Mouse (Mus musculus) cerebellum, postnatal 14 days (tissue): Measurements from ENCODE around the gene Nbr1.
A peak's percentile ranks its signal among the peaks of the same experiment; 100 is the strongest.

Experiments
- DNase-seq, 2 experiments: peaks; one replicate each; pipeline ENCODE4 v3.0.0; 2021; ENCODE audit warnings: mixed read lengths in 2 of 2

The Nbr1 gene

DNA sequence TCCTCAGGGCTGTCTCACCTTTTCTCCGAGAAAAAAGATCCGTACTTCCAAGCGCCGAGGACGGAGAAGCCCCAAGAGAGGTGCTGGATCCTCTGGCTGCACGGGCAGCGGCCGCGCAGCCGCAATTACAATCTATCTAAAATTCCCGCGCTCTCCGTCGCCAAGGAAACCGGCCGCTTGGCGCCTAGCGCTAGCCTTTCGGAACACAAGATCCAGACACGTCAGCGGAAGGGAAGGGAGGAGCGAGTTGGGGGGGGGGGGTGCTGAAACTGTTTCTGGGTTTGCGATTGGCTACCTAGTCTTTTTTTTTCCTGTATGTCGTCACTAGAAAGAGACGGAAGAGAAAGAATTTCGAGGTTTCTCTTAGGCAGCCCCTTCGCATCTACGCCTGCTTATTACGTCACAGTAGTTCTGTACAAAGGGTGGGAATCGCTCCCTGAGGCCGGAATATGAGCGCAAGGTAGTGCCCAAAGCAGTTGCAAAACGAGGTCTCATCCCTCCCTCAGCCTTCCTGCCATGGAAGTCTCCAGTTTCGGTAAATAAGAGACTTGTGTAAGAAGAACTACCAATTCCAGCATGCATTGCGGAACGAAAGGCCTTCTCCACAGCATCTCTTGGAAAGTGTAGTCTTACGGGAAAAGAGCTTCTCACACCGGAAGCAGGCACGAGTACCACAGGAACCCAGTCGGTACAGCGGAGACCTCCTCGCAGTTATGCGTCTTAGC lies at the start of gene Nbr1, which contains the start of gene Brca1:
Gene Nbr1 (plus strand): TSS at position 399 of the 725 bp plus-strand sequence.
Gene Brca1 (minus strand): TSS at position 205 of the 725 bp plus-strand sequence.
- DNase-seq: peak; percentile 94 to 95

DNA sequence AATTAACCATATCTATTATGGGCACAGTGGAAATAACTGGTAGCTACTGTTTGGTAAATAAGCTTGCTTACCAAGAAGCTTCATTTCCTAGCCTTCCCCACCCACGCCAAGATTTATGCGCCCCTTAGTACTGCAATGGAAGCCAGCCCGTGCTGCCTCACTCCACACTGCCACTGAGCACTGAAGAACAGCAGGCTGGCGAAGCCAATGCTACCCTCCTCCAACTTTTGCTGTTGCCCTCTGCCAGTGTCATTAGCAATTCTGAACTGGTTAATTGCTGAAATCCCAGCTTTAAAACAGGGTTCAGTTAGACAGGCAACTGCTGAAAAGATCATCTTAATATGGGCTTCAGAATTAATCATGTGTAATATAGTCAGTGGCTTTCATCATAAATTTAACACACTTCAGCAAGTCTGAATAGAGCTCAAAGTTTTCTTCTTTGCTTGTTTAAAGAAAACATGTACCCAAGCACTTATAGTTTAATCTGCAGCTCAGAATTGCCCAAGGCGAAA lies 45.6 kb upstream of the Nbr1 start:
- DNase-seq: no peak

DNA sequence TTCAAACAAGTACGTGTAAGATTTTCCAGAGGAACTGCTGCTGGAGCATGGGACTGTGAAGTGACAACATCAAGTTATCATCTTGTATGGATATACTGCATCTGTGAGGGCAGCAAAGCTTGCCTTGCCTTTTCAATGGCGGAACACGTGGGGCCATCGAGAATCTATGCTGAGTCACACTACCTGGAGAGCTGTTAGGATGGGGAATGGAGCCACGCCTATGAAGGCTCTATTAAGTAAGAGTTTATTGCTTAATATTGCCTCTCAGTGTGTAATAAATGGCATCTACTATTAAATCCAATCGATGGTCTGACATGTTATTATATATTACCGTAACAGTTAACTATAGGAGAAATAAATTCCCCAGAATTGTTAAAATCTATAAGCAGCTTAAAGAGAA lies 44.9 kb upstream of the Nbr1 start:
- DNase-seq: no peak

DNA sequence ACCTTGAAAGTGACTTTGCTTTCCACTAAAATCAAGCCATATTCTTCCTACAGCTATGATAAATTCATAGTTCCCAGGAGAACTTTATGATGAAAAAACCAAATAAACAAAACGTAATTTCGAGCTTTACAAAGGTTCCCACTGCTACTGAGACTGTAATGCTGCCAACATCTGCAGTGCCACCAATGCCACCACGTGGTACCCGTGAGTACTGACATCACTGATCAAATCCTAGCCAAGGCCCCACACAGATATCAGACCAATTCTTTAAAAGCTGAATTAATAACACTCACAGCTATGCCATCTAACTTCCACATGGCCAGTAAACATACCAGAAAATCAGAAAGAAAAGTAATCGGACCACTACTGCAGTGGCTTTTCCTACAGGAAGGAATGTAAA lies 33.0 kb upstream of the Nbr1 start:
- peak; percentile 20 to 29 for DNase-seq

DNA sequence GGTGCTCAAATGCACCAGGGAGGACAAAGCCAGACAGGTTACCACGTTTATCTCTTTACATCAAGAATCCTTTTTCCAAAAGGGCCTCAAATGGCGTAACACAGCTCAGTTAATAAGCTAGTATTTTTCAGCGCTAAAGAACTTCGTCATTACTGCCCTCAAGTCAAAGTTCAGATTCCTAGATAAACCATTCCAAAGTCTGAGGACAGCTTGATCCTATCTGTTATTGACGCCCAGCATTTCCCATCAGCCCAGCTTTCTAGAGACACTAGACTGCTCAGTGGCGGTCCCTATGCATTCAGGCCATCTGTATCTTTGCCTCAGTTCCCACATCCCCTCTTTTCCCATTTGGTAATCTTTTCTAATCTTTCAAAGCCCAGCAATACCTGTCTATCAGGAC lies 32.6 kb upstream of the Nbr1 start:
- DNase-seq: no peak

DNA sequence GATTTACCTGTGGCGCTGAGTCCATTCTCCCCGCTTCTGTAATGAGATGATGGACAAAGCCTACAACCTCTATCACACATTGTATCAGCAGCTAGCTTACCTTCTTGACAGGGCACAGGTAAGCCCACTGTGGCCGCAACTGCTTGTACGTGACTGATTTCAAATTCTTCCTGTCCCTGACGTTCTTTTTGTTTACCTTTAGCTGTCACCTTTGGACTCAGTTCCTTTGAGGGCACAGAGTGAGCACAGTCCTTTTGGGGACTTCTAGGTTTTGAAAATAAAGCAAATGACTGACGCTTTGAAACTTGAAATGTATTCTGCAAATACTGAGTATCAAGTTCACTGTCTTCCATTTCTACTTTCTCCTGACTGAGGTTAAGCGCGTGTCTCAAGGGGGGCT lies 27.5 kb upstream of the Nbr1 start:
- no peak for DNase-seq

DNA sequence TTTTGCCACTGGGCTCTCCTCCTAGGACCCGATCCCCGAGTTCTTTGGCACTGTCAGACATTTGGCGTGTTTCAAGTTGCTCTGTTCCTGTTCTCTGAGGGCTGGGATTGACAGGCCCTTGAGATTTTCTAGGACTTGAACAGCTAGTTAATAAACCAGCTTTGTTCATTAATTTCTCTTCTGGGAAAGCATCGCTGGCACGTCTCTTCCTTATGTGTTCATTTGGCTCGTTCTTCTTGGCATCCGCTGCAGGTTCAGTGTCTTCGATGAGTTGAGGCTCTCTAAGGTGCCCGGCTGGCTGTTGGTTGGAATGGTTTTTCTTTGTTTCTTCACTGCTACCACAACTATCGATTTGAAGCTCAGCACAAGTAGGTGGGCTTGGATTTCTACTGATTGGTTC lies 26.9 kb upstream of the Nbr1 start:
- peak; percentile 60 to 62 for DNase-seq

DNA sequence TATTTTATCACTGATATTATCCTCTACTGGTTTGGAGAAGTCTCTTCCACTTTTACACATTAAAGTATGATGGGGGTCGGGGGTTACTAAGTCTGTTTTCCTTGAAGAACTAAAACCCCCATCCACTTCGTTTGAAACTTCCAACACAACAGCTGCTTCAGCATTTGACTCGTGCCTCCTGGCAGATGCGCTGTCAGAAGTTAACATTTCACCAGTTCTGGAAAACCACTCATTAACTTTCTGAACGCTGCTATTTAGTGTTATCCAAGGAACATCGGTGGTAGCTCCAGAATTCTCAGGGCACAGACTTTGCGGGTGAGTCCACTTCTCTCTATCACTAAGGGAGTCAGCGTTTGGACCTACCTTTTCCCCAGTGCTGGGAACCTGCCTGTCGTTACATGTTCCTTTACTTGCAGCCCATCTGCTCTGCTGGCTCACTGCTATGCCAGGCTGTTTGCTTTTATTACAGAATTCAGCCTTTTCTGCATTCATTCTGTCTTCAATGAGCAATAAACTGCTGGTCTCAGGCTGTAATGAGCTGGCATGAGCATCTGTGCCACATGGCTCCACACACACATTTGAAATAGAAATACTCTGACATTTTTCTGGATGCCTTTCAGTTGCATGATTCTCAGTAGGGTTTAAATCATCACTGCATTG lies 25.9 kb upstream of the Nbr1 start:
- DNase-seq: peak; percentile 65 to 66

DNA sequence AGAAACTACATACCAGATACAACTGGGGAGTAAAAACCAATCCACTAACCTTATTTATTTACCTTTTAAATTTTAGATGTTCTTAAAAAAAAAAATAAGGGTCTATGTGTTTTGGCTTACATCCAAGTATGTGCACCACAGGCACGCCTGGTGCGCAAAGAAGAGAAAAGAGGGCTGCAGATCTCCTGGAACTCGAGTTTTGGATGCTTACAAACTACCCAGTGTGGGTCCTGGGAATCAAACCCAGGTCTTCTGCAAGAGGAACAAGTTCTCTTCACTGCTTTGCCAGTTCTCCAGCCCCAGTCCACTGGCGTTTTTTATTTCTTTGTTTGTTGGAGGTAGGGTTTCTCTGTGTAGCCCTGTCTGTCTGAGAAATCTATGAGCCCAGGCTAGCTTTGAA lies 25.3 kb upstream of the Nbr1 start:
- DNase-seq: peak; percentile 15 to 29

DNA sequence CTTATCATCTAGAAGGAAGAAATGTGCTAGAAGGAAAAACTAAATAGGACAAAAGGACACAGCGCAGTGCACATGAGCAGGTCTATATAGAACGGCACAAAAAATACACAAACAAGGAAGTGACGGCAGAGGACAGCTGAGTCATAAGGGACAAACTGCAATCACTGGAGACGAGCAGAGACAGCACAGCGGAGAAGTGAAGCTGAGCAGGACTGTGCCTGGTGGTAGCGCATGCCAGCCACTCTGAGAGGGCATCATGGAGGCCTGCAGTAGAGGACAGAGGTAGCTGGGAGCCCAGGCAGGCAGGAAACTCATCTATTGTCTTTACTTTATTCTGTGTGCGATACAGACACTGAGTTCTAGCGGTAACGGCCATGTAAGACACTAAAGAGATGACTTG lies 8.4 kb upstream of the Nbr1 start:
- DNase-seq: no peak

DNA sequence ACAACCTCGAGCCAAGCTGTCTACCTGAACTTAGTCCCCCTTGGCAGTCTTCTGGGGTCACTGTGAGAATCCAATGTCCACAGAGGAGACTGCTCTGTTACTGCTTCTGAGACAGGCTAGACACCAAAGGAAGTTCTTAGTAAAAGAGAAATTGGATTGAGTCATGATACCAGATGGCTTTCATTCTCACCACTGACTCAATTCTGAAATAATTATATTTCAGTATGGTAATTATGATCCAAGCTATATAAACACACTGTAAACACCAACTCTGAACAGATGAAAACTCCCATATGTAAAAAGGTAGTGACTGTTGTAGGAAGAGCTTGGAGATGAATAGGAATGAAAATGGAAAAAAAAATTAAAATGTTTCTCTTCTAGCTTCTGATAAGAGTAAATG lies 7.8 kb upstream of the Nbr1 start:
- DNase-seq: no peak

DNA sequence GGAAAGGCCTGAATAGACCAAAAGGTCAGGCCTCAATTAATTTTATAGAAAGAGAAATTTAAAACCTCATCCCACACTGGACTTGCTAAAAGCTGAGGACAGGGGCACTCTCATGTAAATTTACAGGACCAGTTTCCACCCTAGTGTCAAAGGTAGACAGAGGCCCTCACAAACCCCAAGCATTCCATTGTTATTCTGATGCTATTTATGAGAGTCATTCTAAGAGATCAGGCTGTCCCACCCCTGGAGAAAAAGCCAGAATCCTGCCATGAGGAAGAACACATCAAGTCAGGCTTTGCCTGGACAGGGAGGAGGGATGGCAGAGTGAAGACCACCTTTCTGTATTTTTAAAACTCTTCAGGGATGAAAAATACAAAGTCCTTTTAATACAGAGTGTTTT lies 3.4 kb upstream of the Nbr1 start:
- DNase-seq: no peak

DNA sequence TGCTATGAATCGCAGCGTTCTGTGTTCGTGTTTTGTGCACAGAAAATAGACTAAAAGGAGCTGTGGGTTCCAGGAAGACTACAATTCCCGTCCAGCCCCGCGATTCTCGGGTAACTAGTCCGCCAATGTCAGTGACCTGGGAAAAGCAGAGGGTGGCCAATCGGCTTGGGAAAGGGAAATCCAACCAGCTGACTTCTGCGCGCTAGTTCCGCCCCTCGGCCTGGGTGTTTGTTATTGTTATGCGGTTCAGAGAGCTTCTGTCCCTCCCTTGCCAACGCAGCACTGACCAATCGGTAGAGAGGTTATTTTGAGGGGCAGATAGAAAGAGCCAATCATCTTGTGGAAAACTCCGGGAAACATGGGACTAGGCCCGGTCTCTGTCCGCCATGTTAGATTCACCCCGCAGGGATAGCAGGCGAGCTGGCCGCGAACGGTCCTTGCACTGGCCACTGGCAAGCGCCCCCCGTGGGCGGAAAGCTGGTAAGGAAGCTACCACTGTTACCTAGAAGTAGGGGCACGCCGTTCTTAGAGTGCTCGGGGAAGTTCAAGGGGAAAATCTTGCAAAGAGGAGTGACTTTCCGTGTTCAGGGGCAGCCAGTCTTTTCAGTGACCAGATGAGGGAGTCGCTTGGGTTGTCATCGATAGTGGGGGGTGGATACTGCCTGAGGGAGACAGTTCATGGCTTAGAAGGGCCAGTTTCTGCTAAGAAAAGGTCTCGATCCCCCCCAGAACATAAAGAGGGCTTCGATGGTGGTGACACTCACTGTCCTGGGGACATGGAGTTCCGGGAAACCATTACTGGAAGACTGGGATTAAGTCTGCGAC lies 739 bp downstream of the Nbr1 start:
- DNase-seq: peak; percentile 95 to 97

DNA sequence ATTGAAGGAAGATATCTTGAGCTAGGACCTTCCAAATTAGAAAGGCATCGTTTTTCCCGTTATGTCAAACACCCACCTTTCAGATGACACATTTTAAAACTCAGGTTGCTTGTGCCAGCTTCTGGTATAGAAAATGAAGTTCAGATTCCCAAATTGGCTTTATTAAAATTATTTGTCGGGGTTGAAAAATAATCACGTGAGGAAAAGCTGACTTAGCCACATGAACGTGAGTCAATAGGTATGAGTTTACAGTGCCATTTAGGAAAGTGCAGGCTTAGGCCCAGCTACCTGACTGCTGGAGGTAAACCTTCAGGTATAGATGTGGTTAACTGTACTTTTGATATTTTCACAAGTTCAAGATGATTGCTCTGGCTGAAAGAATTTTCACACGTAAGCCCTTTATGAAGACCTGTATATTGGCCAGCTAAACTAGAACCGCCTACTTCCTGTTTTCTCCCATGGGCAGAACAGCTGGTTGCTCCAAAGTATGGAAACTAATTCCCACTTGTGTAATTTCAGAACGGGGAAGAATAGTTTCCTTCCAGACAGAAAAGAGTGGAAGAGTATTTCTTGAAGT lies 1.5 kb downstream of the Nbr1 start:
- peak in 1 of 2 experiments; percentile 16 for DNase-seq

DNA sequence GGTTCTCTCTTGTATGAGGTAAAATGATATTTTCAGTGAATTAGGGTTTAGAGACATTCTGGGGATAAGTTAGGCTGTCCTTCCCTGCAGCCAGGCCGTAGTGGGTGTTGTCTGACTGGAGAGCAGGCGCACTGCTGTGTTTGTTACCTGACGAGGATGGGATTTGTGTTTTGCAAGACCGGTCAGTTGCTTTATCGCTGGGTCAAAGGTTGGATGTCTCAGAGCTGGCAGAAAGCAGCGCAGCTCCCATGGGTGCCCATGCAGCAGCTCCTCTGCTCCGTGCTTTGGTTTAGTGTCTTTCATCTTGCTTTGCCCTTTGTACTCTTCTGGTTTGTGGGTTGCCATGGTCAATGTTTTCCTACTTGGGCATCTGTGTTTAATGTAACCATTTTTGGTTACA lies 4.6 kb downstream of the Nbr1 start:
- no peak for DNase-seq

DNA sequence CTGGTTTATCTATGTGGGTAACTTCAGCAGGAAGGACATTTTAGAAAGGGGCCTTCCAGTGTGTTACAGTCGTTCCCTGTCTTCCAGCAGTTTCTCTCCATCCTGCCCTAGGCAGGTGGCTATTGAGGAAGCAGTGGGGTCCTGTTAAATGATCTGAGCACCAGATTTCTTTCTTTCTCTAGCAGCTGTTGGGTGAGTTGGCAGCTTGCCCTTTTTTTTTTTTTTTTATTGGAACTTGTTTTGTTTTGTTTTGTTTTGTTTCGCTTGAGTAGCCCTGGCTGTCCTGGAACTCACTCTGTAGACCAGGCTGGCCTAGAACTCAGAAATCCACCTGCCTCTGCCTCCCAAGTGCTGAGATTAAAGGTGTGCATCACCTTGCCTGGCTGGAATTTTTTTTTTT lies 5.0 kb downstream of the Nbr1 start:
- DNase-seq: no peak

DNA sequence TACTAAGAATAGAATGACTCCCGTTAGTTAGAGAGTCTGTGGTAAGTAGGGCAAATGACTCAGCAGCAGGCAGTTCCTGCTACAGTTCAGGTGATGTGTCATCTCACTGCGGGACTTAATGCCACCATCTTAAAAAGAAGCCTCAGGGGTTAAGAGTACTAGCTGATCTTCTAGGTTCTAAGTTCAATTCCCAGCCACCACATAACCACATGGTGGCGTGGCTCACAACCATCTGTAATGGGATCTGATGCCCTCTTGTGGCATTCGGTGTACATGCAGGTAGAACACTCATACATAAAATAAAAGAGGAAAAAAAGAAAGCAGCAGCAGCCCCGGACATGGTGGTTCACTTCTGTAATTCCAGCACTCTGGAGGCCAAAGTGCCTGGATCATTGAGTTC lies 10.4 kb downstream of the Nbr1 start:
- peak; percentile 60 to 72 for DNase-seq

DNA sequence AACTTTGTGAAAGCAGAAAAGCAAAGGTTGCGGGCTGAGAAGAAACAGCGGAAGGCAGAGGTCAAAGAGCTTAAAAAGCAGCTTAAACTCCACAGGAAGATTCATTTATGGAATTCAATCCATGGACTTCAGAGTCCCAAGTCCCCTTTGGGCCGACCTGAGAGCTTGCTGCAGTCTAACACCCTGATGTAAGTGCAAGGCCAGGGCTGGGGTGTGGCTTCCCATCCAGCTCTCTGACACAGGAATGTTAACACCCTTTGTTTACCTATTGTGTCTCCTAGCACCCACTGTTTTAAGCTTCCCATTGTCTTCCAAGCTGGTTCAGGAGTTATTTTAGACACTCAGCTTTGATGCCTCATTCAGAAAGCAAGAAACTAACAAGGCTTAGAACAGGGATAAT lies 16.5 kb downstream of the Nbr1 start:
- DNase-seq: no peak

DNA sequence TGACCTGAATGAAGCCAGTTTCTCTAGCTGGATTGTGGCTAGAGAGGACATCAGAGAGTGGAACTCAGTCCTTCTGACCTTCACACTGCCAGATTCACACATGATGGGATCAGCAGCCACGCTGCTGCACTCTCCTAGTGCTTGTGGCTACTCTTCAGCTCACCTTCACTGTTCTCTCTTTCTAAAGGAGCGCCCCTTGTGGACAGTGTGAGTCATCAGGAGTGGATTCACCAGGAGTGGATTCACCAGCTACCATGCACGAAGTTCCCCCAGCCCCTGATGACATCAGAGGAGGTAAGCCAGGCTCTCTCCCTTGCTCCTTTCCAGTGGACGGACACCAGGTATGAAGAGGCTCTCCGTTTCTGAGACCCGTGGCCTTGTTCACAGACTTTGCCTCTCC lies 24.2 kb downstream of the Nbr1 start:
- DNase-seq: no peak

DNA sequence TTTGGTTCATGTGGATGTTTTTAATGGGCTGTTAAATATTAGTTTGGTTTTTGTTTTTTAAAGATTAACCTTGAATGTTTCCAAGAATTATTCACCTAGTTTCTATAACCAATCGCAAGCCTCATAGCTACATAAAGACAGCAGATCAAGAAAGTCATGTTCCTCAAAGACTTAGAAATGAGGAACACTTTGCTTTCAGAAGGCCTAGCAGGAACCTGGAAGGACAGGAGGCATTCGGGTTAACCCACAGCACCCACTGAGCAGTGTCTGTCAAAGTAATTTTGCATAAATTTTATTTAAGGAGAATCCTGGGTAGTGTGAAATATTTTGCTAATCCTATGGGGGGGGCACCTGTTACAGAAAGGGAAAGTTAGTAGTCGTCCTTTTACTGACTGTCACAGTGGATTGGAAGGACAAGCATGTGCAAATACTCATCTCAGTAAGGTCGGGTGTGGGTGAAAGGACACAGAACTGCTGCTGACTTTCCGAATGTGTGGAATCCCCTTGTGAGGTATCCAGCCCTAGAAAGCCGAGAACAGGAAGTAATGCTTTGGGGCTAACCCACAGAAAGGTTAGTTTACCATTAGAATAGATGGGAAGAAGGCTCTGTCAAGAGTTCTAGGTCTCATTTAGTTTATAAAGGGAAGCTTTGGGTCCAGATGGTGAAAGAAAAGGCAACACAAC lies 29.3 kb downstream of the Nbr1 start:
- DNase-seq: no peak

DNA sequence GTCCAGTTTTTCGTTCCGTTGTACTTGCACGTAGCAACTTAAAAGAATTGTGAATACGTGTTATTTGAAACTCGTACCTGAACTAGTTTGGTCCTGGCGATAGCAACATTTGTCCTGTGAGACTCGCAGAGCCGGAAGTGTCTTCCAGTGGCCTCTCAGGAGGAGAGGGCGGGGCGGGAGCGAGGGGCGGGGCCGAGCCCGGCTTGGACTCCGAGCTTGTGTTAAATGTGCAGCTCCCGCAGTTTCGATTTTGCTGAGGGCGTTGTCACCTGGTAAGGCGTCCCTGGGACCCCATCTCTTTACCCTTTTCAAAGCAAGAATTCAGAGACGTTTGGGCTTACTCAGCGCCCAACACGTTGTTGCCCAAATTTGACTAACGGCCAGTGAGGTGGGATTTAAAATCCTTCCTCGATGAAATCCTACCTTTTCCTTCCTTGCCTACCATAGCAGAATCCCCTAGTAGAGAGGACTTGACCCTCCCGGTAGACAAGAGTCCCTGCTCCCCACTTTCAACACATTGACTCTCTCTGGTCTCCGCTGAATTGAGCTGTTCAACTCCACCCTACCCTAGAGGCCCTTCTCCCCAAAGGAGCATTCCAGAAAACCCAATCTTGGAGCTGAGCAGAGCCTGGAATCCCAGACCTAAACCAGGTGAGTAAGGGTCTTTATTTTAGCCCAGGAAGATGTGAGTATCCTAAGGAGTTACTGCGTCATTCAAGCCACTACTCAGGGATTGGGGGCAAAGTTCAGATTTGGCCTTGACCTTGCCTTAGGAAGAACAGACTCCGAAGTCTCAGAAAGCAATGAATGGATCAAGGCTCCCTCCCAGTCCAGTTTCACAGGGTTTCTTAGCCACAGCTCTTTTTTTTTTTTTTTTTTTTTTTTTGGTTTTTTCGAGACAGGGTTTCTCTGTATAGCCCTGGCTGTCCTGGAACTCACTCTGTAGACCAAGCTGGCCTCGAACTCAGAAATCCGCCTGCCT lies 30.4 kb downstream of the Nbr1 start, which contains the start of gene Tmem106a:
Gene Tmem106a (plus strand): TSS at position 189 of the 982 bp plus-strand sequence.
- DNase-seq: peak; percentile 22 to 30
